Mouse (Mus musculus) lung, postnatal 0 days (tissue): ENCODE measurements around the gene Nfil3.

Experiments
- CTCF ChIP-seq: IDR thresholded peaks from 2 replicates; pipeline ENCODE4 v1.5.1; 2016; ENCODE audit warnings: antibody characterized with exemption, mild to moderate bottlenecking
- EP300 ChIP-seq: IDR thresholded peaks from 2 replicates; pipeline ENCODE4 v1.6.1; 2016; ENCODE audit warnings: antibody characterized with exemption, mild to moderate bottlenecking, control low read depth

DNA sequence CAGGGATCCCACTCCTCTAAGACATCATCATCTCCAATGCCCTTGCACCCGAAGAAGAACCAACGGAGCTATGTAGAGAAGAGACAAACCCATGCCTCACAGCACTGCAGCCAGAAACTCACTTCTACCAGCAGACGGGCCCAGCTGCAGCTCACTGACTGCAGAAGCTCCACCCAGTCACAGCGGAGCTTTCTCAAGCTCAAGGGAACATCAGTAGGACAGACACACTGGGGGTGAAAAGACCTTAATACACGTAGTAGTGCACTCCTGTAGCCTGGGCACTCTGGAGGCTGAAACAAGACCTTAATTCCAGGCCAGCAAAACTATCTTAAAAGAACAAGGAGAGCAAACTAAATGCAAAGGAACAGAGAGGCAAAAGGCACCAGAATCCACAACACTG lies 56.4 kb downstream of the Nfil3 start:
- TF ChIP-seq EP300 (no peak), CTCF (no peak)
